Mouse (Mus musculus): ENCODE measurements around the gene Lpxn. TPM values are rescaled to one million over a fixed set of nuclear protein-coding genes. Genes with fewer than 3 reads are reported as not detected.

The Lpxn gene
- polyA plus RNA-seq, 1 experiment from 2014 or later: 1.2 TPM

DNA sequence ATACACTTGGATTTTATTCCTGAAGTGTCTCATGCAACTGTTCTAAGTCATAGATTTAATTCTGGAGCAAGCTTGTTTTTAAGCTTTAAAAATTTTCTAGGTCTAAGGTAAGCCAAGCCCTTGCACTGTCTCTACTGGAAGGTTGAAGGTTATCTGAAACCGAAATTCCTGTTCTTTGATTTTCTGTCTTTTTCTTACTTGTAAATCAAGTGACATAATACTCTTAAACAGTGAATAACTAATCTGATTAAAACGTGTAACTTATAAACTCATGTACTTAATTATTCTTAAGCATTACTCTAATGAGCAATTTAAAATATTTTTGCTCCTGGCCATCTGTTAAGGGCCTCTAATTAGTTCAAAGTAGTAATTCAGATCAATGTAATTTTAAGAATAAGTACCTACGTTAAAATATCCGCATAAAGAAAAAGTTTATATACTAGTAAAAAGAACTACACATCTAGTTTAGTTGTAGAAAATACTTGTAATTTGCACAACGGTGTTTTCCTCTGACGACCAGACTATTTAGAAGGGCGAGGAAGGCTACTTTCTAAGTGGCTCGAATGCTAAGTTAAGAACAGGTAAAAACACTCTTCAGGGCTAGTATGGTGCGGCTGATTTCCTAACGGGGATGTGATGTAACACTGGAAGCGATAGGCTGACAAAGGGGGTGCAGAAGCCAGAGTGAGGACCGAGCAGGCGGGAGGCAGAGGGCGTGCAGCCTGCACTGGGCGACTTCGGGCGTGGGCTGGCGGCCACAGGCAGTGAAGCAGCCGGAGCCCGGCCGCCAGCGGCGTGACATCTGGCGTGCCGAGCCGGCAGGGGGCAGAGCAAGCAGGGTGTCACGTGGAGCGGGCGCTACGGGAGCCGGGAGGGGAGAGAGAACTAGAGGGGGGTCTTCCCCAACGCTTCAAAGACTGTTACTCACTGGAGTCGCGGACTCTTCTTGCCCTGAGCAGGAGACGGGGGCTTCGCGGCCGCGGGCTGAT is 1.6 kb upstream of the Lpxn start:
- H3K4me1 ChIP-seq: peaks cover 37% of the 10 kb centered on the region
- peak; percentile 88 for DNase-seq (ENCODE audit: low spot score)
- WGBS: 2% methylated on average over 39 of the region's 39 CpGs
- H3K4me3 ChIP-seq: peak overlapping the region; percentile 87
- peaks cover 6% of the 10 kb centered on the region; the same call in 1 of the 2 replicates for H3K36me3 ChIP-seq
- H3K9me3 ChIP-seq (replicated peaks): no peaks in the 10 kb centered on the region
- H3K27ac ChIP-seq (replicated peaks): peak overlapping the region; percentile 99
- H3K27me3 ChIP-seq (ENCODE audit: low read depth, poor library complexity, severe bottlenecking): no peaks in the 10 kb centered on the region

DNA sequence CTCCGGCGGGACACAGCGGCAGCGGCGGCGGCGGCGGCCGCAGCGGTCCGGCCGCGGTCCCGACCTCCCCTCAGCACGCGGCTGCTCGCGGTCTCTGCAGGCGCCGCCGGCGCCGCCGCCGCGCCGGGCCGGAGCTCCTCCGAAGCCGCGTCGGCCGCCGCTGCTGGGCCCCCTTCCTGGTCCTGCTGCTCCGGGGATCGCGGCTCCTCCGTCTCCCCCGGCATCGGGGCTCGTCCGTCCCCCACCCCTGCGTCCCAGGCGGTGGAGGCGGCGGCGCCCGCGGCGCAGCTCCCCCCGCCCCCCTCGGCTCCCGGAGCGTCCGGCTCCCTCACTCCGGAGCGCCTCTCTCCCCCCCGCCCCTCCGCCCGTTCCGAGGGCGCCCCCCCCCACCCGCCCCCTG is 883 bp upstream of the Lpxn start:
- H3K27ac ChIP-seq (replicated peaks): peak overlapping the region; percentile 99
- H3K9me3 ChIP-seq (replicated peaks): no peaks in the 10 kb centered on the region
- H3K4me1 ChIP-seq: peaks cover 37% of the 10 kb centered on the region
- H3K27me3 ChIP-seq (ENCODE audit: low read depth, poor library complexity, severe bottlenecking): no peaks in the 10 kb centered on the region
- under 1% methylated on average over 45 of the region's 63 CpGs for WGBS
- H3K4me3 ChIP-seq: peak overlapping the region; percentile 87
- no peaks in the 10 kb centered on the region for H3K36me3 ChIP-seq
- no peak for DNase-seq (ENCODE audit: low spot score)

DNA sequence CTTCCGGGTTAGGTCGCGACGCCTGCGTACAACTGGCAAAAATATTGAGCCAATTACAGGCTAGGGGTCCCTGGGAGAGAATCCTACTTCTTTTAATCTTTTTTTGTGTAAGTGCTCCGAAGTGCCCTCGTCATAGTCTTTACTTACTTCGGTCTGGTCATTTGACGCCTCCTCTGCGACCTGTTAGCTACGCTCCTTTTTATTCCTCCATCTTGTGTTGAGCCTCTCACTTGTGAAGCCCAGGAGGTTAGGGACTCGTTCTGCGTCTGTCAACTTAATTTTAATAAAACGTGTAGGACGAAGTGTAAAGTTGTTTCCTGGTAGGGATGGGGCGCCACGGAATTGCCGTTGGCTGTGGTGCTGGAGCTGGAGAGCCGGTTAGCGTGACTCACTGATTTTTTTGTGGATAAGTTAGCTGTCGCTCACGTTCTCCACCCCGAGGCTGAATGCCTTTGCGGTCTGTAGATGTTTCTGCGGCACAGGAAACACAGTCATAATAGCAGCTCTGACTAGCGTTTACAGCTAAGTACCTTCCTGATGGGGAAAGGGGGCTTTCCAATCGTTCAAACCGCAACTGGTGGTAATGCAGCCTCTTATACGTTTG is 437 bp downstream of the Lpxn start:
- H3K9me3 ChIP-seq (replicated peaks): no peaks in the 10 kb centered on the region
- H3K27ac ChIP-seq (replicated peaks): peak overlapping the region; percentile 99
- WGBS: under 1% methylated on average over 29 of the region's 29 CpGs
- DNase-seq (ENCODE audit: low spot score): no peak
- H3K27me3 ChIP-seq (ENCODE audit: low read depth, poor library complexity, severe bottlenecking): no peaks in the 10 kb centered on the region
- H3K36me3 ChIP-seq: no peaks in the 10 kb centered on the region
- H3K4me1 ChIP-seq: peaks cover 34% of the 10 kb centered on the region
- peak overlapping the region; percentile 87 for H3K4me3 ChIP-seq

DNA sequence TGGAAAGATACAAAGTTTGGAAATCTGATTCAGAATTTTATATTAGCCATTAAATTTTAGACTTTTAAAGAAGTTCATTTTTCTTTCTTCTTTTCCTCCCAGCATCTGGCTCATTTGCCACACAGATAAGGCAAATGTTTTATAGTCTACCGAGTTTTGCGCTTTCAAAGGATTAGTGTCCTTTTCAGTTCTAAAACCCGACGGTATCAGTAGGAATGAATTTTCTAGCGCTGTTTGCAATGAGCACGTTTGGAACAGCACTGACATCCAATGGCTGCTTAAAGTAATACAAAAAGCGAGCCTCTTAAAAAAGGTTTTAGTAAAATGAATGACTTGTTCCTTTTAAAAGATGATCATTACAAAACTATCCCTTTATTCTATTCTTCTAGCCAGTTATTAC is 1.1 kb downstream of the Lpxn start:
- Histone ChIP-seq H3K27me3 (ENCODE audit: low read depth, poor library complexity, severe bottlenecking) (no peaks in the 10 kb centered on the region), H3K4me1 (peaks cover 28% of the 10 kb centered on the region), H3K27ac (replicated peaks) (peak overlapping the region; percentile 99), H3K9me3 (replicated peaks) (no peaks in the 10 kb centered on the region), H3K36me3 (no peaks in the 10 kb centered on the region), H3K4me3 (peak overlapping the region; percentile 87)
- no peak for DNase-seq (ENCODE audit: low spot score)
- 2% methylated on average over 7 of the region's 7 CpGs for WGBS

DNA sequence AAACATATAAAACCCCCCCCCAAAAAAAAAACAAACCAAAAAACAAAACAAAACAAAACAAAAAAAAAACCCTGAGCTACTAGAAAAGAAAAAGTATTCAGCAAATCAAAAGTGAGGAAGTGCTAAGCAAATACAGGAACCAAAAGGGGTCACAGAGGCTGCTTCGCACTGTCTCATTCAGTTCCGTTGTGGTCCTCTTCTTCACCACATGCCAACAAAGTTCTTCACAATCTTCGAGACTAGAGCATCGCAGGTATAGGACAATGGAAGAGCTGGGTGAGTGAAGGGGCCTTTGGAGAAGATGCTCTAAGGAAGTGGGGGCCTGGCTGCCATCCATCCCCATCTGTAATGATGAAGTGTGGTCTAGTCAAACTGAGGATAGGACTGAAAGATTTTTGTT is 2.4 kb downstream of the Lpxn start:
- no peak for DNase-seq (ENCODE audit: low spot score)
- 80% methylated on average over 4 of the region's 4 CpGs for WGBS

DNA sequence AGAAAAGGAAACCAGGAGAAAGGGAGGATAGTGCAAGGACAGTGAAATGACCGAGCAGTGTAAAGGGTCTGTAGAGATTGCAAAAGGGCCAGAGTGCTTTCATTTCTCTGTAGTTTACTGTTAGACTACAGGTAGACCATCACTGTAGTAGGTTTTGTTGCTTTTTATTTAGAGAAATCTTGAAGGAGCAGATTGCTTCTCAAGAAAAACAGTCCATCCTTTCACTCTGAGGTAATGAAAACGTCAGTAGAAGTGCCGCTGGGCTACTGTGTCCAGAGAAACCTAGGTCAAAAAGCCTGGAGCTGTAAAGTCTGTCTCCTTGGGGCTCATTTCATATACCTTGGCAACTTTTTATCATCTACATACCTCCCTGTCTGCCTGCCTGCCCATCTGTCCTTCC is 3.1 kb downstream of the Lpxn start:
- no peak overlapping the region for H3K27ac ChIP-seq (replicated peaks)
- H3K27me3 ChIP-seq (ENCODE audit: low read depth, poor library complexity, severe bottlenecking): no peaks in the 10 kb centered on the region
- peaks cover 10% of the 10 kb centered on the region for H3K4me1 ChIP-seq
- no peaks in the 10 kb centered on the region for H3K36me3 ChIP-seq
- WGBS: 91% methylated on average over 3 of the region's 3 CpGs
- DNase-seq (ENCODE audit: low spot score): no peak
- no peak overlapping the region for H3K4me3 ChIP-seq
- H3K9me3 ChIP-seq (replicated peaks): no peaks in the 10 kb centered on the region

More for the DNA sequence above, 2.4 kb downstream of the Lpxn start:
- Histone ChIP-seq H3K4me3 (no peak overlapping the region), H3K27me3 (ENCODE audit: low read depth, poor library complexity, severe bottlenecking) (no peaks in the 10 kb centered on the region), H3K9me3 (replicated peaks) (no peaks in the 10 kb centered on the region), H3K36me3 (no peaks in the 10 kb centered on the region), H3K27ac (replicated peaks) (no peak overlapping the region), H3K4me1 (peaks cover 16% of the 10 kb centered on the region)

DNA sequence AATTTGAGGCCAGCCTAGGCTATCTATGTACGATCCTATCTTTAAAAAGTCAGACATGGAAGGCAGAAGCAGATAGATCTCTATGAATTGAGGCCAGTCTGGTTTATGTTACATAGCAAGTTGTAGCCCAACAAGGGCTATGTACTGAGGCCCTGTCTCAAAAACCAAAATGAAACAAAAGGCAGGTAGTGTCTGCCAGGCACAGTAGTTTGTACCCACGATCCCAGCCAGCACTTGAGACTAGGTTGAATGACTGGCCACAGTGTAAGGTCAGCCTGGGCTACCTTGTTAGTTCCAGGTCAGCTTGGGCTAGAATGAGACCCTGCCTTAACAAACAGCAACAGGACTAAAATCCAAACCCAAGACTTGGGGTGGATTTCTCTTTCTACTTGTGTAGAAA is 4.6 kb downstream of the Lpxn start:
- no peak for DNase-seq (ENCODE audit: low spot score)
- Histone ChIP-seq H3K4me1 (peaks cover 10% of the 10 kb centered on the region), H3K4me3 (no peak overlapping the region), H3K36me3 (no peaks in the 10 kb centered on the region), H3K9me3 (replicated peaks) (no peaks in the 10 kb centered on the region), H3K27ac (replicated peaks) (no peak overlapping the region), H3K27me3 (ENCODE audit: low read depth, poor library complexity, severe bottlenecking) (no peaks in the 10 kb centered on the region)
- 77% methylated on average over 2 of the region's 2 CpGs for WGBS

DNA sequence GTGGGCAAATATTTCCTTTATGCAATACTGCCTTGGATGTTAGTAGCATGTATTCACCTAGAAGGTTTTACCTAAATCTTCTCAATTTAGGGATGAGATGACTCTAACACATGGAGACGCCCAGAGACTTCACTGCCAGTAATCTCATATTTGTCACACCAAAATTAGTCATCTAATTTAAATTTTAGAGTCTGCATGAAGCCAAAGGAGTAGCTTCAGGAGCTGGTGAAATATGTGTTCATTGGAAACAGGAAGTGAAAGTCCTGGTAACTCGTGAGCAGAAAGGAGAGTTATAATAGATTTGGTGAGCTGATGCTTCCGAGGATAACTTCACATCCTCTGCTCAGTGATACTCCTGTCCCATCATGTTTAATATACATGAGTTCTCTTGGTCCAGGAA is 5.1 kb downstream of the Lpxn start:
- Histone ChIP-seq H3K27me3 (ENCODE audit: low read depth, poor library complexity, severe bottlenecking) (no peaks in the 10 kb centered on the region), H3K27ac (replicated peaks) (no peak overlapping the region), H3K9me3 (replicated peaks) (no peaks in the 10 kb centered on the region), H3K4me1 (peaks cover 10% of the 10 kb centered on the region), H3K36me3 (no peaks in the 10 kb centered on the region), H3K4me3 (no peak overlapping the region)
- DNase-seq (ENCODE audit: low spot score): no peak
- WGBS: 89% methylated on average over 3 of the region's 3 CpGs

DNA sequence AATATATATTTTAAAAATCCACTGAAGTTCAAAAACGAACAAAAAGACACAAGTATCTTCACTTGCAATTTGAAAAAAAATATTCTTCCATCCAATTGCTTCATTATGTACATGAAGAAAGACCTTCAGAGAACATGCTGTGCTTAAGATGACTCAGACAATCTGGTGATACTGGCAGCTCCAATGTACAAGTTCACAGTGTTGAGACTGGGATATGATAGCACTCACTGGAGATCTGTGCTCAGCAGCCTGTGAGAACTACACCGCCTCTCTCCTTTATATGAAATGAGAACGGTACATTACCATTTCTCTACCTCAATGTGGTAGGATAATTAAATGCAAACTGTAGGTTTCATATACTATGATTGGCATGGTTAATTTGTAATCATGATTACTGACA is 6.8 kb downstream of the Lpxn start:
- Histone ChIP-seq H3K27ac (replicated peaks) (no peak overlapping the region), H3K36me3 (no peaks in the 10 kb centered on the region), H3K4me1 (0 out of 2 replicates have a peak, but pooled peaks cover 2% of the 10 kb centered on the region), H3K4me3 (no peak overlapping the region), H3K9me3 (replicated peaks) (no peaks in the 10 kb centered on the region), H3K27me3 (ENCODE audit: low read depth, poor library complexity, severe bottlenecking) (no peaks in the 10 kb centered on the region)
- 87% methylated on average over 3 of the region's 3 CpGs for WGBS
- no peak for DNase-seq (ENCODE audit: low spot score)

DNA sequence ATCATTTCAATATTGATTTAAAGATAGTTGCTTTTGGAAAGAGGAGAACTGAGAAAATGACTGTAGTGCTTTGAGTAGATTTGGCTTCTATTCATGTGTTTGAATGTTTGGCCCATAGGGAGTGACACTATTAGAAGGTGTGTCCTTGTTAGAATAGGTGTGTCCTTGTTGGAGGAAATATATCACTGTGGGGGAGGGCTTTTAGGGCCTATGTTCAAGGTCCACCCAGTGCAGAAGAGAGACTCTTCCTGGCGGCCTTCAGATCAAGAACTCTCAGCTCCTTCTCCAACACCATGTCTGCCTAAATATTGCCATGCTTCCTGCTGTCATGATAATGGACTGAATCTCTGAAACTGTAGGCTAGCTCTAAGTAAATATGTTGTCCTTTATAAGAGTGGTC is 8.2 kb downstream of the Lpxn start:
- no peaks in the 10 kb centered on the region for H3K36me3 ChIP-seq
- H3K27me3 ChIP-seq (ENCODE audit: low read depth, poor library complexity, severe bottlenecking): no peaks in the 10 kb centered on the region
- 96% methylated on average over 1 of the region's 1 CpGs for WGBS
- no peak overlapping the region for H3K27ac ChIP-seq (replicated peaks)
- DNase-seq (ENCODE audit: low spot score): no peak
- no peak overlapping the region for H3K4me3 ChIP-seq
- H3K9me3 ChIP-seq (replicated peaks): no peaks in the 10 kb centered on the region
- H3K4me1 ChIP-seq: no peaks in the 10 kb centered on the region

DNA sequence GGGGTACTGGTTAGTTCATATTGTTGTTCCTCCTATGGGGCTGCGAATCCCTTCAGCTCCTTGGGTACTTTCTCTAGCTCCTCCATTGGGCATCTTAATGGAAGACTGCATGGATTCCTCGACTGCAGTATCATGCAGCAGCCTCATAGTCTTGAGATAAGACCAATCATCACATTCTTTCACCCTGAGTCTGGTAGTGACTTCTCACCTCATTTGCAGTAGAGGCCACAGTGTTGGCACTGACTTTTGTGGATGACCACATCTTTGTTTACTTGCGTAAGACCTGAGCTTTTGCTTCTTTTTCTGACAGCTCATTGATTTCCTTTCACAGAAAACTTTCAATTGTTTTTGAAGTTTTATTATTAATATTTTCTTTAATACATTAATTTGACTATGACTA is 9.7 kb downstream of the Lpxn start:
- Histone ChIP-seq H3K27ac (replicated peaks) (no peak overlapping the region), H3K27me3 (ENCODE audit: low read depth, poor library complexity, severe bottlenecking) (no peaks in the 10 kb centered on the region), H3K4me1 (no peaks in the 10 kb centered on the region), H3K9me3 (replicated peaks) (no peaks in the 10 kb centered on the region), H3K36me3 (no peaks in the 10 kb centered on the region), H3K4me3 (no peak overlapping the region)
- no peak for DNase-seq (ENCODE audit: low spot score)
- WGBS: 83% methylated on average over 3 of the region's 3 CpGs

DNA sequence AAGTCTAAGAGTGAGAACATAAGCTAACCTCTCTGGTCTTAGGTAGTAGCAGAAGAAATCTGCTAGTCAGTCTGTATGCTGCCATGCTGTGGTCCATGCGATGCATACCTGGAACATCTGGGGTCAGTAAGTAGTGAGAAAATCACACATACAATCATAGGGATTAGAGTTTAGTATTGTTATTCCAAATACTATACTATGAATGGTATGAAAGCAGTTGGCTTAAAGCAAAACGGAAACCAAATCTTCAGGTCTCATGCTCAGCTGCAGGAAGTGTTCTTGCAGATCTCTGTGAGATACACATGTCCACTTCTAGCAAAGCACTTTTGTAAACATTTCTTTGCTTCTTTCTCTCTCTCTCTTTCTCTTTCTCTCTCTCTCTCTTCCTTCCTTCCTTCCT is 10.2 kb downstream of the Lpxn start:
- H3K36me3 ChIP-seq: no peaks in the 10 kb centered on the region
- no peak overlapping the region for H3K27ac ChIP-seq (replicated peaks)
- DNase-seq (ENCODE audit: low spot score): no peak
- H3K4me3 ChIP-seq: no peak overlapping the region
- H3K27me3 ChIP-seq (ENCODE audit: low read depth, poor library complexity, severe bottlenecking): no peaks in the 10 kb centered on the region
- WGBS: 75% methylated on average over 2 of the region's 2 CpGs
- no peaks in the 10 kb centered on the region for H3K9me3 ChIP-seq (replicated peaks)
- H3K4me1 ChIP-seq: no peaks in the 10 kb centered on the region
